Mouse (Mus musculus): ENCODE results near the gene C530008M17Rik. TPM values are rescaled to one million over a fixed set of nuclear protein-coding genes. Genes with fewer than 3 reads are reported as not detected.

C530008M17Rik gene
- polyA plus RNA-seq, 1 experiment from 2014 or later: 18.4 TPM

DNA sequence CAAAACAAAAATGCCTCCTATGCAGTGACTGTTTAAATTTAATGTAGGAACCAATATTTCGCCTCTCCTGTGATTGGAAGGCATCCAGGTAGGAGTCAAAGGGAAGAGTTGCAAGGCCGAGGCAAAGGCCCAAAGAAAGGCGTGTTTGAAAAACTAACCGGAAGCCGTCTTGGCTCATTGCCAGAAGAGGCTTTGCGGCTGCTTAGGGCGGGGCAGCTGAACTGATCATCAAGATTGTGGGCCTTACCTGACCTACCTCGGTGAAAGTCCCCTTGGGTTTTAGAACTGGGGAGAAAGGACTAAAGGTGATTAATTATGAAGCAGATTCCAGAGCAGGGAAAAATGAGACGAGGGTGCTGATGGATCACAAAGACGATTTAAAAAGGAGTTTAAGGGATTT, 143.2 kb downstream of the C530008M17Rik start:
- no peak overlapping the region for H3K9ac ChIP-seq (ENCODE audit: low read length)
- H3K27ac ChIP-seq (replicated peaks; ENCODE audit: low read depth, low read length): no peak overlapping the region
- ATAC-seq (ENCODE audit: insufficient number of reproducible peaks, low FRiP score, low TSS enrichment, low read depth) (no peak), DNase-seq (ENCODE audit: low spot score) (no peak)
- WGBS: 89% methylated on average over 10 of the region's 10 CpGs
- H3K9me3 ChIP-seq (ENCODE audit: control insufficient read depth, low read length): no peaks in the 10 kb centered on the region
- no peaks in the 10 kb centered on the region; the same call in 1 of the 2 replicates for H3K36me3 ChIP-seq (ENCODE audit: control insufficient read depth, insufficient read depth, low read length)
- no peaks in the 10 kb centered on the region for H3K27me3 ChIP-seq (ENCODE audit: control insufficient read depth, insufficient read depth, low read length)
- H3K4me2 ChIP-seq (ENCODE audit: low read depth, severe bottlenecking): no peak overlapping the region
- no peak overlapping the region for H3K4me3 ChIP-seq (ENCODE audit: low read depth, low read length)
- no peaks in the 10 kb centered on the region for H3K4me1 ChIP-seq (ENCODE audit: control insufficient read depth, insufficient read depth, low read length)

GRCm38 (mm10) chr5:76809031-76809430, 152.7 kb downstream of the C530008M17Rik start:
- WGBS: 82% methylated on average over 6 of the region's 6 CpGs
- Histone ChIP-seq H3K9me3 (ENCODE audit: control insufficient read depth, low read length) (no peaks in the 10 kb centered on the region), H3K36me3 (ENCODE audit: control insufficient read depth, insufficient read depth, low read length) (no peaks in the 10 kb centered on the region; the same call in 1 of the 2 replicates), H3K4me2 (ENCODE audit: low read depth, severe bottlenecking) (no peak overlapping the region), H3K27ac (replicated peaks; ENCODE audit: low read depth, low read length) (no peak overlapping the region), H3K27me3 (ENCODE audit: control insufficient read depth, insufficient read depth, low read length) (no peaks in the 10 kb centered on the region), H3K4me3 (ENCODE audit: low read depth, low read length) (no peak overlapping the region), H3K9ac (ENCODE audit: low read length) (no peak overlapping the region), H3K4me1 (ENCODE audit: control insufficient read depth, insufficient read depth, low read length) (no peaks in the 10 kb centered on the region)
- DNase-seq (ENCODE audit: low spot score): no peak
- no peak for ATAC-seq (ENCODE audit: insufficient number of reproducible peaks, low FRiP score, low TSS enrichment, low read depth)

- Histone ChIP-seq H3K4me3 (ENCODE audit: low read depth, low read length) (no peak overlapping the region), H3K27ac (replicated peaks; ENCODE audit: low read depth, low read length) (no peak overlapping the region), H3K36me3 (ENCODE audit: control insufficient read depth, insufficient read depth, low read length) (no peaks in the 10 kb centered on the region), H3K4me1 (ENCODE audit: control insufficient read depth, insufficient read depth, low read length) (no peaks in the 10 kb centered on the region), H3K27me3 (ENCODE audit: control insufficient read depth, insufficient read depth, low read length) (no peaks in the 10 kb centered on the region), H3K9me3 (ENCODE audit: control insufficient read depth, low read length) (no peaks in the 10 kb centered on the region), H3K9ac (ENCODE audit: low read length) (no peak overlapping the region), H3K4me2 (ENCODE audit: low read depth, severe bottlenecking) (no peak overlapping the region)
- DNase-seq (ENCODE audit: low spot score) (no peak), ATAC-seq (ENCODE audit: insufficient number of reproducible peaks, low FRiP score, low TSS enrichment, low read depth) (no peak)
- 62% methylated on average over 11 of the region's 11 CpGs for WGBS
Measured at GRCm38 (mm10) chr5:76815035-76815434, 158.7 kb downstream of the C530008M17Rik start.

GRCm38 (mm10) chr5:76815786-76816455, 159.6 kb downstream of the C530008M17Rik start:
- no peak overlapping the region for H3K27ac ChIP-seq (replicated peaks; ENCODE audit: low read depth, low read length)
- no peak for DNase-seq (ENCODE audit: low spot score)

GRCm38 (mm10) chr5:76816748-76817147, 160.4 kb downstream of the C530008M17Rik start:
- Histone ChIP-seq H3K27me3 (ENCODE audit: control insufficient read depth, insufficient read depth, low read length) (no peaks in the 10 kb centered on the region), H3K9ac (ENCODE audit: low read length) (no peak overlapping the region), H3K4me3 (ENCODE audit: low read depth, low read length) (no peak overlapping the region), H3K4me2 (ENCODE audit: low read depth, severe bottlenecking) (no peak overlapping the region), H3K36me3 (ENCODE audit: control insufficient read depth, insufficient read depth, low read length) (no peaks in the 10 kb centered on the region), H3K27ac (replicated peaks; ENCODE audit: low read depth, low read length) (no peak overlapping the region), H3K9me3 (ENCODE audit: control insufficient read depth, low read length) (no peaks in the 10 kb centered on the region), H3K4me1 (ENCODE audit: control insufficient read depth, insufficient read depth, low read length) (no peaks in the 10 kb centered on the region)
- no peak for DNase-seq (ENCODE audit: low spot score)
- 92% methylated on average over 5 of the region's 5 CpGs for WGBS
- ATAC-seq (ENCODE audit: insufficient number of reproducible peaks, low FRiP score, low TSS enrichment, low read depth): no peak

More at GRCm38 (mm10) chr5:76815786-76816455, 159.6 kb downstream of the C530008M17Rik start:
- Histone ChIP-seq H3K27me3 (ENCODE audit: control insufficient read depth, insufficient read depth, low read length) (no peaks in the 10 kb centered on the region), H3K4me2 (ENCODE audit: low read depth, severe bottlenecking) (no peak overlapping the region), H3K4me3 (ENCODE audit: low read depth, low read length) (no peak overlapping the region), H3K36me3 (ENCODE audit: control insufficient read depth, insufficient read depth, low read length) (no peaks in the 10 kb centered on the region), H3K9ac (ENCODE audit: low read length) (no peak overlapping the region), H3K9me3 (ENCODE audit: control insufficient read depth, low read length) (no peaks in the 10 kb centered on the region), H3K4me1 (ENCODE audit: control insufficient read depth, insufficient read depth, low read length) (no peaks in the 10 kb centered on the region)
- ATAC-seq (ENCODE audit: insufficient number of reproducible peaks, low FRiP score, low TSS enrichment, low read depth): no peak
- WGBS: 70% methylated on average over 13 of the region's 13 CpGs

- Histone ChIP-seq H3K4me1 (ENCODE audit: control insufficient read depth, insufficient read depth, low read length) (no peaks in the 10 kb centered on the region), H3K9me3 (ENCODE audit: control insufficient read depth, low read length) (no peaks in the 10 kb centered on the region), H3K36me3 (ENCODE audit: control insufficient read depth, insufficient read depth, low read length) (no peaks in the 10 kb centered on the region), H3K27ac (replicated peaks; ENCODE audit: low read depth, low read length) (no peak overlapping the region), H3K4me2 (ENCODE audit: low read depth, severe bottlenecking) (no peak overlapping the region), H3K9ac (ENCODE audit: low read length) (no peak overlapping the region), H3K27me3 (ENCODE audit: control insufficient read depth, insufficient read depth, low read length) (no peaks in the 10 kb centered on the region), H3K4me3 (ENCODE audit: low read depth, low read length) (no peak overlapping the region)
- WGBS: 90% methylated on average over 15 of the region's 15 CpGs
- DNase-seq (ENCODE audit: low spot score) (no peak), ATAC-seq (ENCODE audit: insufficient number of reproducible peaks, low FRiP score, low TSS enrichment, low read depth) (no peak)
Measured at GRCm38 (mm10) chr5:76817678-76818077, 161.4 kb downstream of the C530008M17Rik start.

DNA sequence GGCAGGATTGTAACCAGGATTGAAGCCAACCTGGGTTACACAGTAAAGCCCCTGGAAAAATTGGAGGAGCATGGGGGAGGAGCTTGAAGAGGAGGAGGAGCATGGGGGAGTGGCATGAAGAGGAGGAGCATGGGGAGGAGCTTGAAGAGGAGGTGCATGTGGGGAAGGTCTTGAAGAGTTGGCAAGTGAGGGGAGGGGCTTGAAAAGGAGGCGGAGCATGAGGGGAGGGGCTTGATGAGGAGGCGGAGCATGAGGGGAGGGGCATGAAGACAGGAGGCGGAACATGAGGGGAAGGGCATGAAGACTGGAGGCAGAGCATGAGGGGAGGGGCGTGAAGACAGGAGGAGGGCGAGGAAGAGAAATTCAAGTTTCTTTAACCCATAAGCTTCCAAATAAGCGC, 162.5 kb downstream of the C530008M17Rik start:
- Histone ChIP-seq H3K9ac (ENCODE audit: low read length) (no peak overlapping the region), H3K4me2 (ENCODE audit: low read depth, severe bottlenecking) (no peak overlapping the region), H3K4me3 (ENCODE audit: low read depth, low read length) (no peak overlapping the region), H3K27ac (replicated peaks; ENCODE audit: low read depth, low read length) (no peak overlapping the region), H3K9me3 (ENCODE audit: control insufficient read depth, low read length) (no peaks in the 10 kb centered on the region), H3K36me3 (ENCODE audit: control insufficient read depth, insufficient read depth, low read length) (no peaks in the 10 kb centered on the region), H3K27me3 (ENCODE audit: control insufficient read depth, insufficient read depth, low read length) (no peaks in the 10 kb centered on the region), H3K4me1 (ENCODE audit: control insufficient read depth, insufficient read depth, low read length) (no peaks in the 10 kb centered on the region)
- ATAC-seq (ENCODE audit: insufficient number of reproducible peaks, low FRiP score, low TSS enrichment, low read depth) (no peak), DNase-seq (ENCODE audit: low spot score) (no peak)
- WGBS: 86% methylated on average over 6 of the region's 6 CpGs

- ATAC-seq (ENCODE audit: insufficient number of reproducible peaks, low FRiP score, low TSS enrichment, low read depth) (no peak), DNase-seq (ENCODE audit: low spot score) (no peak)
- no peaks in the 10 kb centered on the region for H3K4me1 ChIP-seq (ENCODE audit: control insufficient read depth, insufficient read depth, low read length)
- no peaks in the 10 kb centered on the region for H3K27me3 ChIP-seq (ENCODE audit: control insufficient read depth, insufficient read depth, low read length)
- no peak overlapping the region for H3K4me2 ChIP-seq (ENCODE audit: low read depth, severe bottlenecking)
- no peak overlapping the region for H3K9ac ChIP-seq (ENCODE audit: low read length)
- no peak overlapping the region for H3K4me3 ChIP-seq (ENCODE audit: low read depth, low read length)
- H3K9me3 ChIP-seq (ENCODE audit: control insufficient read depth, low read length): no peaks in the 10 kb centered on the region
- no peak overlapping the region for H3K27ac ChIP-seq (replicated peaks; ENCODE audit: low read depth, low read length)
- WGBS: 87% methylated on average over 15 of the region's 15 CpGs
- no peaks in the 10 kb centered on the region for H3K36me3 ChIP-seq (ENCODE audit: control insufficient read depth, insufficient read depth, low read length)
Measured at GRCm38 (mm10) chr5:76822097-76822496, 165.8 kb downstream of the C530008M17Rik start.
